Mouse (Mus musculus) frontal cortex, postnatal 10 days (tissue): ENCODE results near the gene Hlcs.

Experiments
- DNase-seq, 2 experiments: peaks; one replicate each; pipeline ENCODE4 v3.0.0; 2022; ENCODE audit warnings: low spot score in 2 of 2, mixed read lengths in 1 of 2

Gene Hlcs

GRCm38 (mm10) chr16:94163051-94163450 lies 150.3 kb downstream of the Hlcs start:
- no peak for DNase-seq

GRCm38 (mm10) chr16:94162000-94162399 lies 151.4 kb downstream of the Hlcs start:
- DNase-seq: no peak

- no peak for DNase-seq
These were observed 155.6 kb downstream of the Hlcs start for GRCm38 (mm10) chr16:94157819-94158218.

- DNase-seq: no peak
These were observed 158.2 kb downstream of the Hlcs start for GRCm38 (mm10) chr16:94155041-94155653.

GRCm38 (mm10) chr16:94150125-94151103 lies 163.0 kb downstream of the Hlcs start:
- DNase-seq: no peak

- no peak for DNase-seq
These were observed 165.2 kb downstream of the Hlcs start for GRCm38 (mm10) chr16:94148139-94148538.

- DNase-seq: no peak
These were observed 170.0 kb downstream of the Hlcs start for GRCm38 (mm10) chr16:94143325-94143724.

GRCm38 (mm10) chr16:94140746-94141145 lies 172.6 kb downstream of the Hlcs start:
- DNase-seq: no peak

GRCm38 (mm10) chr16:94134218-94134617 lies 179.2 kb downstream of the Hlcs start:
- DNase-seq: no peak

- DNase-seq: no peak
These were observed 185.0 kb downstream of the Hlcs start for GRCm38 (mm10) chr16:94128236-94128835.

- DNase-seq: no peak
These were observed 187.2 kb downstream of the Hlcs start for GRCm38 (mm10) chr16:94126200-94126599.

- DNase-seq: peak in 1 of 2 experiments; percentile 14
These were observed 188.0 kb downstream of the Hlcs start for GRCm38 (mm10) chr16:94125172-94125981.

GRCm38 (mm10) chr16:94123247-94123646 lies 190.1 kb downstream of the Hlcs start:
- peak in 1 of 2 experiments; percentile 36 for DNase-seq

GRCm38 (mm10) chr16:94122347-94122746 lies 191.0 kb downstream of the Hlcs start:
- DNase-seq: no peak

GRCm38 (mm10) chr16:94118394-94118793 lies 195.0 kb downstream of the Hlcs start:
- no peak for DNase-seq

GRCm38 (mm10) chr16:94117333-94117732 lies 196.0 kb downstream of the Hlcs start:
- no peak for DNase-seq

GRCm38 (mm10) chr16:94114693-94115092 lies 198.7 kb downstream of the Hlcs start:
- no peak for DNase-seq

- no peak for DNase-seq
These were observed 200.2 kb downstream of the Hlcs start for GRCm38 (mm10) chr16:94113160-94113559.

GRCm38 (mm10) chr16:94097724-94098455 lies 215.5 kb downstream of the Hlcs start:
- no peak for DNase-seq

GRCm38 (mm10) chr16:94096479-94096878 lies 216.9 kb downstream of the Hlcs start:
- no peak for DNase-seq
